Mouse (Mus musculus) liver, postnatal 0 days (tissue): Measurements from ENCODE around the gene Hectd1. TPM values are rescaled to one million over a fixed set of nuclear protein-coding genes. Genes with fewer than 3 reads are reported as not detected.

Experiments used
- ATAC-seq: fragments of 200-750 bp; cut with Nextera tagmentation; 2 replicates; pipeline ENCODE4 v1.8.0; 2017; ENCODE audit warnings: mild to moderate bottlenecking, moderate library complexity
- DNase-seq: peaks from one replicate; pipeline ENCODE4 v3.0.0-alpha.2; 2016
- H3K27ac ChIP-seq: fragments of 300-500 bp; sonication (generic); 2 replicates; pipeline ENCODE4 v1.5.1; 2014; ENCODE audit warnings: antibody characterized with exemption, moderate library complexity, mild to moderate bottlenecking, low read depth
- H3K27me3 ChIP-seq: fragments of 300-500 bp; sonication (generic); 2 replicates; pipeline ENCODE4 v1.6.1; 2014; ENCODE audit warnings: low read length, control low read depth, mixed read lengths; ENCODE audit not compliant: insufficient read depth
- H3K36me3 ChIP-seq: fragments of 300-500 bp; sonication (generic); replicated peaks from 2 replicates; pipeline ENCODE4 v1.6.1; 2014; ENCODE audit warnings: mild to moderate bottlenecking, control low read depth, low read length, moderate library complexity, mixed read lengths; ENCODE audit not compliant: insufficient read depth
- H3K4me1 ChIP-seq: fragments of 300-500 bp; sonication (generic); 2 replicates; pipeline ENCODE4 v1.6.1; 2014; ENCODE audit warnings: antibody characterized with exemption, mild to moderate bottlenecking, control low read depth; ENCODE audit not compliant: insufficient read depth
- H3K4me2 ChIP-seq: fragments of 300-500 bp; sonication (generic); 2 replicates; pipeline ENCODE4 v1.6.1; 2014; ENCODE audit warnings: low read depth, mild to moderate bottlenecking, low read length, moderate library complexity, mixed read lengths
- H3K4me3 ChIP-seq: fragments of 300-500 bp; sonication (generic); 2 replicates; pipeline ENCODE4 v1.5.1; 2014; ENCODE audit warnings: low read depth, low read length
- H3K9ac ChIP-seq: fragments of 300-500 bp; sonication (generic); replicated peaks from 2 replicates; pipeline ENCODE4 v1.6.1; 2014; ENCODE audit warnings: mild to moderate bottlenecking, moderate library complexity
- H3K9me3 ChIP-seq: fragments of 300-500 bp; sonication (generic); 2 replicates; pipeline ENCODE4 v1.6.1; 2016; ENCODE audit warnings: mild to moderate bottlenecking, control low read depth, low read length, mixed read lengths
- CTCF ChIP-seq: sonication (generic); IDR thresholded peaks from 2 replicates; pipeline ENCODE4 v1.5.1; 2016; ENCODE audit warnings: antibody characterized with exemption, low read depth
- EP300 ChIP-seq: IDR thresholded peaks from 2 replicates; pipeline ENCODE4 v1.6.1; 2016; ENCODE audit warnings: antibody characterized with exemption, low read depth, mild to moderate bottlenecking
- WGBS: fragments of 180-500 bp; shearing (Covaris S2); extraction: QIAGEN DNeasy Blood & Tissue Kit; methylation state at CpG from one replicate; pipeline ENCODE4 v1.1.7; 2014; ENCODE audit not compliant: insufficient replicate concordance; 5-methylcytosine and 5-hydroxymethylcytosine counted together
- polyA plus RNA-seq: library from polyadenylated mRNA; unstranded; fragments of >200 nt; fragmentation: Nextera tagmentation; extraction: Ambion mirVana; gene quantifications from 2 replicates; pipeline ENCODE4 v1.2.1, GENCODE M21; 2015

The Hectd1 gene
- polyA plus RNA-seq, 1 experiment from 2014 or later, result 20.6 TPM

- no peak for ATAC-seq
- Histone ChIP-seq H3K4me2 (peak overlapping the region; percentile 35; the same call in 1 of the 2 replicates), H3K9me3 (no peaks in the 10 kb centered on the region), H3K36me3 (peaks cover 24% of the 10 kb centered on the region), H3K4me1 (peaks cover 39% of the 10 kb centered on the region), H3K9ac (no peak overlapping the region), H3K27me3 (no peaks in the 10 kb centered on the region), H3K27ac (peak overlapping the region; percentile 36; the same call in 1 of the 2 replicates), H3K4me3 (no peak overlapping the region)
- 42% methylated on average over 8 of the region's 8 CpGs for WGBS
- DNase-seq, result no peak
- TF ChIP-seq CTCF (no peak), EP300 (no peak)
Observed at GRCm38 (mm10) chr12:51817815-51818613, 11.3 kb downstream of the Hectd1 start.

DNA sequence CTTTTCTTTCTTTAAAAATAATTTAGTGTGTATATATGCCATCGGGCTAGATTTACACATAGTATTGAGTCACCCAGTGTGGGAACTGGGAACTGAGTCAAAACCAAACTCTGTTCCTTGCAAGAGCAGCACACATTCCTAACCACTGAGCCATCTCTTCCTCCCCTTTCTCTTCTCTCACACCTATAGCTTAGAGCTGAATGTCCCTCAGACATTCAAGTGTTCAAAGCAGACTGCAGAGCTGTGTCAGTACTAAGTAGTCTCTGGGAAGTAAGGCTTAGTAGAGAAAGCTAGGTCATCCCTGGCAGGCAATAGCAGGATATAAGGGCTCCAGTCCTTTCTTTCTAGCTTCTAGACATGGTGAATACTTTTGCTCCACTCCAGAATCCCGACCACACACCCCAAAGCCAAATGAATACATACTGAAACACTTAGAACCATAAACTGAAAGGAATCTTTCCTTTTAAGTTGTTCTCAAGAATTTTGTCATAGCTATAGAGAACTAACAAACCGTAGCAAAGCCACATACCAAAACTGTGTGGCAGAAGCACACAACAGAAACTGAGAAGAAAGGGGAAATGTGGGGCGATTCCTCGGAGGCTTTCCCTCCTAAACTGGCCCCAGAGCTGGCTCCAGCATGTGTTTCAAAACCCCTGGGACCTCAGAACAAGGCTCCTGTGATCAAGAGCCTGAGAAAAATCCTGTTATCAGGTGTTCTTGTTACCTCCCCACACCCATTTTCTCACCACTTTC lies 17.8 kb downstream of the Hectd1 start:
- no peaks in the 10 kb centered on the region for H3K9me3 ChIP-seq
- no peak for TF ChIP-seq EP300
- TF ChIP-seq CTCF, result no peak
- H3K4me1 ChIP-seq, result peaks cover 16% of the 10 kb centered on the region
- H3K27ac ChIP-seq, result peak overlapping the region; percentile 42; the same call in 1 of the 2 replicates
- no peak overlapping the region for H3K9ac ChIP-seq
- 68% methylated on average over 5 of the region's 5 CpGs for WGBS
- no peak overlapping the region for H3K4me3 ChIP-seq
- ATAC-seq (no peak), DNase-seq (no peak)
- peaks cover 34% of the 10 kb centered on the region for H3K36me3 ChIP-seq
- no peaks in the 10 kb centered on the region for H3K27me3 ChIP-seq
- H3K4me2 ChIP-seq, result no peak overlapping the region; the same call in 1 of the 2 replicates

- peaks cover 12% of the 10 kb centered on the region for H3K4me1 ChIP-seq
- TF ChIP-seq EP300 (no peak), CTCF (no peak)
- no peaks in the 10 kb centered on the region for H3K27me3 ChIP-seq
- H3K4me3 ChIP-seq, result no peak overlapping the region
- H3K9ac ChIP-seq, result no peak overlapping the region
- no peak overlapping the region for H3K4me2 ChIP-seq
- ATAC-seq, result no peak
- DNase-seq, result no peak
- H3K27ac ChIP-seq, result no peak overlapping the region
- H3K36me3 ChIP-seq, result peaks cover 41% of the 10 kb centered on the region
- no peaks in the 10 kb centered on the region for H3K9me3 ChIP-seq
Observed at GRCm38 (mm10) chr12:51810564-51810963, 18.8 kb downstream of the Hectd1 start.

GRCm38 (mm10) chr12:51784842-51785241 lies 44.5 kb downstream of the Hectd1 start:
- no peaks in the 10 kb centered on the region for H3K4me1 ChIP-seq
- H3K4me2 ChIP-seq, result no peak overlapping the region
- ATAC-seq, result peak; percentile 58; the same call in 1 of the 2 replicates
- no peak overlapping the region for H3K27ac ChIP-seq
- WGBS, result 85% methylated on average over 7 of the region's 7 CpGs
- no peak overlapping the region for H3K9ac ChIP-seq
- TF ChIP-seq EP300, result no peak
- TF ChIP-seq CTCF, result peak; percentile 78
- peak; percentile 66 for DNase-seq
- H3K4me3 ChIP-seq, result no peak overlapping the region
- H3K36me3 ChIP-seq, result peaks cover 92% of the 10 kb centered on the region
- no peaks in the 10 kb centered on the region for H3K9me3 ChIP-seq
- H3K27me3 ChIP-seq, result no peaks in the 10 kb centered on the region

DNA sequence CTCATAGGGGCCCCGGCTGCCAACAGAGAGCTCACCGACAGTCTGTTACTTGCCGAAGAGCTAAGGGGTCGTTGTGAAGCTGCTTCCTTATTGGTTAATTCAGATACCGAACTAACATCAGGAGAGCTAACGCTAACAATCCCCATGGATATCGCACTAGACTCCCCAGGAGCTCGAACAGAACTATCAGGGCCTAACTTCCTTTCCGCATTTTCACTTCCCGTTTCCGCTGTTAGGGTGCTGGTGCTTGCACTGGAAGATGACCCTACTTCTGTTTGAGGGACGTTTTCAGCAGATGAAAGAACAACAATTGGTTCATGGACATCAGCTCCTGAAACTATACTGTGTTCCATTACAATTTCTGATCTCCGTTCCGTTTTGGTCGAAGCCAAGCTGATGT lies 60.6 kb downstream of the Hectd1 start:
- no peak overlapping the region for H3K27ac ChIP-seq
- no peak overlapping the region for H3K9ac ChIP-seq
- no peaks in the 10 kb centered on the region for H3K9me3 ChIP-seq
- ATAC-seq, result no peak
- H3K4me3 ChIP-seq, result no peak overlapping the region
- no peaks in the 10 kb centered on the region for H3K4me1 ChIP-seq
- H3K27me3 ChIP-seq, result no peaks in the 10 kb centered on the region
- no peak for DNase-seq
- 83% methylated on average over 15 of the region's 15 CpGs for WGBS
- no peak overlapping the region for H3K4me2 ChIP-seq
- H3K36me3 ChIP-seq, result peaks cover 79% of the 10 kb centered on the region
- TF ChIP-seq EP300, result no peak

- ATAC-seq, result peak; percentile 67
- no peak overlapping the region for H3K4me3 ChIP-seq
- no peak overlapping the region for H3K27ac ChIP-seq
- DNase-seq, result no peak
- 68% methylated on average over 4 of the region's 4 CpGs for WGBS
- peaks cover 80% of the 10 kb centered on the region for H3K36me3 ChIP-seq
- H3K9ac ChIP-seq, result no peak overlapping the region
- H3K4me1 ChIP-seq, result no peaks in the 10 kb centered on the region
- H3K9me3 ChIP-seq, result no peaks in the 10 kb centered on the region
- H3K4me2 ChIP-seq, result no peak overlapping the region
- TF ChIP-seq CTCF, result no peak
- no peaks in the 10 kb centered on the region for H3K27me3 ChIP-seq
Observed at GRCm38 (mm10) chr12:51767454-51767853, 61.9 kb downstream of the Hectd1 start.
